Mouse (Mus musculus) heart, postnatal 10 days (tissue): ENCODE measurements around the gene Lyve1. TPM values are rescaled to one million over a fixed set of nuclear protein-coding genes. Genes with fewer than 3 reads are reported as not detected.

Experiments used
- DNase-seq, 2 experiments: peaks; one replicate each; pipeline ENCODE4 v3.0.0; 2021
- intact Hi-C: fragments of 180-260 bp; cut with DNase I; formaldehyde crosslinking; loops from one replicate; pipeline ENCODE4 v1.15.1; 2025
- total RNA-seq, 2 experiments: library from RNA; stranded (reverse); gene quantifications; 2 replicates each; pipeline ENCODE4 v1.2.3; 2021

Lyve1 gene
- total RNA-seq, 2 experiments from 2014 or later = 9.6 to 18.9 TPM

DNA sequence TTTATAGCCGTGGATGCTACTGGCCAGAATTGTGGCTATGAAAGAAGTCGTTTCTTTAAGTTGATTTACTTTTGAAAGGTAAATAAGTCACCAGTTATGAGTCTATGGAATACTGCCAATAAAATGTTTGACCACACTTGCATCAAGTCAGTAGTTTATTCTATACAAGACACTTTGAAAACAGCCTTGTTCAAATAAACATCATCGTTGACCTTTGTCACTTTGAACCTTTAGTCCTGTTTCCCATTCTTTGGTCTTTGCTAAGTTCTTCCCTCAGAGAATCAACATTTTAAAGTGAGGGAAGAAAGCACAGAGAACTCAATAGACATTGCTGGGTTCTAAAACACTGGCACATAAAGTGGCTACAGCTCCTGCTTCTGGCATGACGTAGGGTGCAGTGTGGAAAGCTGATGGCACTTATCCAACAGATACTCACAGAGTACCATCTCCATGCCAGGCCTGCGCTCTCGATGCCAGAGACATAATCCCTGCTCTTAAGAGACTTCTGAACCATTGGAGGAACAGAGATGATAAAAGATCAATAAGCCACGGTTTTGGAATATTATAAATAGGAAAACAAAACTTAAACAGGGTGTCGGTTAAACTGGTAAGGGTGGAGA is 8.0 kb downstream of the Lyve1 start:
- intact Hi-C loops = no loop called here

DNA sequence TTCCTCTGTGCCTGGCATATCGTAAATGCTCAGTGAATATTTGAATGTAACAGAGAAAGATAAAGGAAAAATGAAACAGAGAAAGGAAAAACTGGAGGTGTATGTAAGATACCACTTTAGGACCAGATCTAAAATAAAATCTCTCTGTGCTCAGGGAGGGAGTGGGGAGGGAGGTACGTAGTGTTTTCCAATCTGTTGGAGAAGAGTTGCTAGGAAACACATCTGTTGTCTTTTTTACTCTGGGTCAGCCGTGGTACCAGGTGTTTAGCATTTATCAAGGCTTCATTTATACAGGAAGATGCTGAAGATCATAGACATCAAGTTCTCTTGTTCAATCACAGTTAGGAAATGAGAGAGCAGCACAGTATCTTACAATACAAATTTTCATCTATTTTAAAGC is 8.5 kb downstream of the Lyve1 start:
- intact Hi-C loops = no loop called here
- no peak for DNase-seq

More for the DNA sequence above, 8.0 kb downstream of the Lyve1 start:
- DNase-seq = peak; percentile 45 to 49

DNA sequence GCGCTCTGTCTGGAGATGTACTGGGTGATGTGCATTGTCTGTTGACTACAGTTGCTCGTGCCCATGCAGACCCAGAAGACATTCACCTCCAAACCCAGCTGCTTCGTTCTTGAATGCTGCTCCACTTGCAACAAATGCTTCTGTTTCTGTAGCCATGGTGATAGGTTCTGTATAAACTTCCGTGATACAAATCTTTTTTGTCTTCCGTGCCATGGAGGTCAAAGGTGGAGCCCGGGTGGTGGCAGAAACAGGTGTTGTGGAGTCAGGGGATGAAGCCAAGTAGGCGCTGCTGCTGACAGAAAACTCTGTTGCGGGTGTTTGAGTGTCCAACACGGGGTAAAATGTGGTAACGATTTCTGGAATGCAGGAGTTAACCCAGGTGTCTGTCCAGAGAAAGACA is 9.4 kb downstream of the Lyve1 start:
- DNase-seq = no peak
- intact Hi-C loops = no loop called here

DNA sequence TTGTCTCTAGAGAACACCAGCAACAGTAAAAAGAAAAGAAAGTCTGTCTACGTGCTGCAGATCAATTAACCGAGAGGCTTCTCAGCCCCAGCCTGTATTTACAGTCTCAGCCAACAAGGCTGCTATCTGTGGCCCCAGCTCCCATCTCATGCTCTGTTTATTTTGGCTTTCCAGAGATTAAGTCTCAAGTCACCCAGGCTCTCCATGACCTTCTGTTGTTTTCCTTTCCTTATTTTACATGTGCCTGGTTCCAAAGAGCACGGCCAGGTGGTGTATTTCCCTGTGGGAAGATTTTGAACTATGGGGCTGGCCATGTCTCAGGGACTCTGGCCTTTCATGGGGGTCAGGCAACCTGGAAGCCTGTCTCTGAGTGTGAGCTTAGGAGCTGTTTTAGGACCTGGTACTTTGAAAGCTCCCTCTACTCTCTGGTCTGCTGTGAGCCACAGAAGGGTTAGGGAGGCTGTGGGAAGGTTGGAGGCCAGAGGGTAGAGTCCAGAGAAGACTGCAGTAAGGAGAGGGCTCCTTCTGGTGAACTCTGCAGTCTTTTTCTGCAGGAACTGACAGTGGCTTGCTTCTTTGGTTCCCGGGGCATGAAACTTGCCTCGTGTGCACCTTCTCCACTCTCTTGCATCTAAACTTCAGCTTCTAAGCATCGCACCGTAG is 11.4 kb downstream of the Lyve1 start:
- DNase-seq = no peak
- intact Hi-C loops = no loop called here

DNA sequence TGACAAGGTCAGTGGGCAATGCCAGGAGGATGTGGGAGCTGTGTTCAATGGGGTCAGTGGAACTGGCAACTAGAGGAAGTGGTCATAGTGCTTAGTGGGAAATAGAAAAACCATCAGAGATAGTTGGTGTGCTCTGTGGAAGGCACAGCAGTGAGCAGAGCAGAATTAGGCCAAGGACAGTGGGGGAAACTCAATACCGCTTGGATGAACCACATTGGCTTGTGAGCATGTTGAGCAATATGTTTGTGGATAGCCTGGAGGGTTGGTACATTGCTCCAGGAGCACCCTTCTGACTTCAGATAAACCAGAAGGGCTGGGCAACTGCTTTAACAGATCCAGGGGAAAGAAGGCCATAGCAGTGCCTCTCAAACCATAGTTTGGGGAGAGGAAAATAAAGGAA is 14.7 kb downstream of the Lyve1 start:
- no peak for DNase-seq

DNA sequence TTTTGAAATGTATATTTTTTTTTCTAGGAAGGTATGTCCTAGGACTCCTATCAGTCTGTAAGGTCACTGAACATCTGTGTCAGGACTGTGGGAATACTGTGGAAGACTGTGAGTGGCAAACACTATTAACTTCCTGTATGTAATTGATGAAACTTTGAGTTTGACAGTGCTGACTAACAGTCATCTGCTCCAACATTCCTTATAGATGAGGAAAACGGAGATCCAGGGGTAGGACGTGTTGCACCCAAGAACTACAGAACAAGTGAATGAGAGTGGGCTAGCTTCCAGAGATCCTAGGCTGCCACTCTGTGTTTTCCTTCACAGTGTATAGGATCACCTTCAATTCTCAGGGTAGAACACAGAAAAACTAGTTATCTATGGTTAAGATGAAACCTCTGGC is 15.7 kb downstream of the Lyve1 start:
- intact Hi-C loops = no loop called here
- DNase-seq = no peak

More for the DNA sequence above, 14.7 kb downstream of the Lyve1 start:
- intact Hi-C loops = no loop called here

DNA sequence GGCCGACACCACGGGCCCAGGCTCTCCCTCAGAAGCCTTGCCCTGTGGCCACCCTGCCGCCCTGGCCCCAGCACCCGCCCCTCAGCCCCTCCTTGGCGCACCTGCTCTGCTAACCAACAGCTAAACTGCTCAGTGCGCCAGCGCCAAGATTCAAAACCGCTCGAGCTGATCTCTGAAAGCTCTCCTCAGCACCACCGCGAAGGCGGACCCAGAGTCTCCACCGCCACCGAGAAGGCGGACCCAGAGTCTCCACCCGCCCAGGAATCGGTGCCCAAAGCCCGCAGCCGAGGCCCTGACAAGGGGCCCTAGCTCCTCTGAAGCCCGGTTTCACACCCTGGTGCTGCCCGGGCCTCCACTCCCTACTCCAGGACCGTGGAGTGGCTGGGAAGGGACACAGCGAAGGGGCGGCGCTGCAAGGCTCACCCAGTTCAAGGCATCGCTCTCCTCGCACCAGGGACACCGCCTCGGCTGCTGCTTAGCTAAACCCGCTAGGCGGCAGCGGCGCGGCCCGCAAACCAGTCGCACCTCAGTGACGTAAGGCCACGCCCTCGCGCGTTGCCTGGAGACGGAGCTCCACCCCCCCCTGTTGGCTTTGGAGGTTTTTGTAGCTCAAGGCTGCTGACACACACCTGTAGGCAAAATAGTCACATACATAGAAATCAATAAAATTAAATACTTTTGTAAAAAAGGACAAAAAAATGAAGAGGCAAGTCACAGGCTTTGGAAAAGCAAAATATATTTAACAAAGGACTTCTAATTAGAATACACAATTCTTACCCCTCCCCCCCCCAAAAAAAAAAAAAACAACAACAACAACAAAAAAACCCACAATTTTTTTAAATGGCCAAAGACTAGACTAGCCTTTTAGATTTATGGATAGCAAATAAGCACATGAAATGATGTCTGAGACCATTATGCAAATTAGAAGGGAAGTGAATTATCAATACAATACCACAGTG is 18.8 kb downstream of the Lyve1 start, which contains the start of gene Rnf141:
Gene Rnf141 (minus strand): TSS at position 542 of the 959 bp plus-strand sequence.
- intact Hi-C loops = no loop called here

DNA sequence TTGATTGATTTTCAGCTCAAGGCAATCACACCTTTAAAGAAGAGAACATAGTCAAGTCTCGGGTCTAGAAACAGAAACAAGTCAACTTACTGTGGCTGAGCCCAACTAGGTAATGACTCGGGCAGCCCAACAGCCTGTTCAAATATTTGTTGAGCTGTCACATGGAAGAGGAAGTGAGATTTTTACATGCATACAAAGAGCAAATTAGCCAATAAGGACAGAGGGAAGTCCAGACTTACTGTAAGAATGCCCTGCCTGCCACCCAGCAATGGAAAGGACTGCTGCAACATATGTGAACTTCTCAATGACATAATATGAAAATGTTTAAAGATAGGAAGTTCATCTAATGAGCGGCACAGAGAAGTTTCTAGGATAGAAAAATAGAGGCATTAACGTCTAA is 22.7 kb downstream of the Lyve1 start:
- intact Hi-C loops = no loop called here
- DNase-seq = no peak

More for the DNA sequence above, 18.8 kb downstream of the Lyve1 start, which contains the start of gene Rnf141:
- peak; percentile 94 for DNase-seq

DNA sequence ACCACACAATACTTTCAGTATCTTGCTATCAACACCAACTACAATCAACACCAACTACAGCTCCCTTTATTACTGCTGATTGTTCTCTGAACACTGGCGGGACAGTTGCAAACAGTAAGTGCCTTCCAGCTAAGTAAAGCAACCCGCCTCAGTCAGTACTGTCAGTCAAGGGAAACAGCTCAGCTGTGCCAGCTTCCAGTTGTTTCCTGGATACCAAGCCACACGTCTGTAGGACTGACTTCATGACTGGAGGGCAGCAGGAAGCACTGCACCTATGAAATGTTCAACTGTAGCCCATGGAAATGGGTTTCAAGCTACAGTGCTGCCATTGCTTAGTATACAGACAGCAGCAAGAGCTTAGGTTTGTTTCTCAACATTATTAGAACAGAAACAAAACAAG is 28.5 kb downstream of the Lyve1 start:
- intact Hi-C loops = no loop called here
- no peak for DNase-seq

DNA sequence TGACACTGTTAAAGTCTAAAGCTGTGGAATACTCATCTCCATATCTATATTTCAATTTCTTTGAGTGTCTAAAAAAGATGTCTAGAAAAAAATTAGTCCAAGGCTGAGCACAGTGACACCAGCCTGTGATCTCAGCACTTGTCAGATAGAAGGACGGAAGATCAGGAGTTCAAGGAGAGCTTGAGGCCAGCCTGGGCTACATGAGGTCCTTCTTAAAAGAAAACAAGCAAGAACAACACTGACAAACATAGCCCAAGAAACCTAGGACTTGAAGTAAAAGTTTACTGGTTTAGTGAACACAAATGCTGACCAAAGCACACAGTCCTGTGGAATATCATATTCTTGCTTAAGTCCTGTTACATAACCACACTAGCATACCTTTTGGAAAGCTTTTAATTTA is 29.0 kb downstream of the Lyve1 start:
- intact Hi-C loops = no loop called here
- no peak for DNase-seq

DNA sequence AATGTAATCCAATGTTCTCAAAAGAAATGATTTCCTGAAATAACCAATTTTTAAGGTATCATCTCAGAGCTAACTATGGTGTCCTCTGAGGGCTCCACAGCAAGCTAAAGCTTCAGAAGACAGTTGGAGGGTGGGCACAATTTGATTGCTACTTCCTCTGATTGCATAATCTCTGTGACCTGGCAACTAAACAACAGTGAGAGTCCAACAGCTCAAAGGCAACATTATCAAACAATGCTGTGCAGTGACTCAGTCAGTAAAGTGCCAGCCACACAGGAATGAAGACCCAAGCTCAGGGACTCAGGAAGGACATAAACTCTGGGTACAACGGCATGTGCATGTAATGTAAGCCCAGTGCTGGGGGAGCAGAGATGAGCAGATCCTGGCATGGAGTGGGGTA is 30.0 kb downstream of the Lyve1 start:
- no peak for DNase-seq
- intact Hi-C loops = no loop called here

DNA sequence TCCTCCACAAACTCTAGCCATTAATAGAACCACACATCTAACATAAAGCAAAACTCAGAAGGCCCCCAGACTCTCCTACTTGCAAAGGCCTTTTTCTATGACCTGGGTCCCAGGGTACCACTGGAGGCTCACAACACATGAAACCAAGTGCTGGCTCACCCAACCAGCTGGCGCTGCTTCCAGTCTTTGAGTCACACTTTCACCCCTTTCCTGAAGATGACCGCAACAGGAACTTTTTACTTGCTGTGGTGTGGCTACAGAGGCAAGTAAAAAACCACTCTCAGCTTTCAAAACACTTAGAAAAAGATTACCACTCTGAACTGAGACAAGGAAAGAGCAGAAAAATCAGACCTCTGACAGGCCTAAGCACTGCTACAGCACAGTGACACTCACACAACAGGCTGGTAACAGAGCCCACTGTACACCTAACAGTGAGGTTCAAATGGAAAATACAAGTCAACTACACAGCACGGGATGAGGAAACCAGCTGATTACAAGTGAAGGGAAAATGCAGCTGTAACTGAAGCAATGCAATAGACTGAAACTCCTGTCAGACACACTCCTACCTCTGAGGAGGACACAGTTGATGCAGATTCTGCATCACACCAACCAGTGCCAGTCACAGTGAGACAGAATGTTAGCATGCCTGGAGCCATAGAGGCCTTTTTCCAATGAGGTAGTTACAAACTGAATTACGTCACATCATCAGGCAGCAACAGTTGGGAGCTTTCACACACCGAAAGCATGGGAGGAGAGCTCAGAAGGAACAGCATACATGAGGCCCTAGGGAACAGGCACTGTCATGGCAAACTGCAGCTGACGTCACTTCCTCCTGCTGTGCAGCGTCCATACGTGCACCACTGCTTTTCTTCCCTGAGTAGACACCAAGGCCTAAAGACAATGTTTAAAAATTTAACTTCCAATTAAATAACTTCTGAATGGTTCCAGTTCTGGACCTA is 38.8 kb downstream of the Lyve1 start:
- no peak for DNase-seq

DNA sequence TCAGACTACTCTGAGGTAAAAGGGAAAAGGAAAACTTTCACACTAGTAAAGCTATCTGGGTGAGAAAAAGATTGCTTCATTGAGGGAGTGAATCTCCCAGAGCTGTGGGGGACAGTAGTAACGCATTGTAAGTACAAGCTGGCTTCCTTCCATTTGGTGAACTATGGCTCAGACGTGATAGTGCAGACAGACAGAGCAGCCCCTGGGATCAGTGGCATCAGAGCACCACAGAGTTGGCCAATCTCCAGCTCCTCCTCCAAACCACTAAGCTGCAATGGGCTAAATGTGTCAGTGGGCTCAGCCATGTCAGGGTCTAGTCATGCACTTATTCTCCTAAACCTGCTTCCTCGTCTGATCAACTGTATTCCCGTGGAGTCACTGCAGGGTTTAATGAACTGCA is 39.4 kb downstream of the Lyve1 start:
- no peak for DNase-seq
- intact Hi-C loops = no loop called here

More for the DNA sequence above, 38.8 kb downstream of the Lyve1 start:
- intact Hi-C loops = no loop called here

DNA sequence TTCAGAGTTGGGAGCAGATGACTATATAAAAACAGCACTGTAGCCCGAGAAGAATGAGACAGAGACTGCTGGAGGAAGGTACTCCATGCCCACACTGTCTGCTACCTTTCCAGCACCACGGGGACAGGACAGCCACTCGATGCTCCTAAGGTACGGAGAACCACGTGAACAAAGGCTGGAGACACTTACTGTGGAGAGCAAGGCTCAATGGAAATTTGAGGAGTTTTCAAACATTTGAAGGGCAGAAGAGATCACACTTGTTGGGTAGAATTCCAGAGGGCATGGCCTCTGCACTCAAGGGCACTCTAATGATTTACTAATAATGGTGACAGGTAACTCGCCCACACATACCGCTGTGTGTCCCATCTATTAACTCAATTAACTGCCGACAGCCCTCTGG is 40.0 kb downstream of the Lyve1 start:
- intact Hi-C loops = no loop called here
- DNase-seq = no peak

DNA sequence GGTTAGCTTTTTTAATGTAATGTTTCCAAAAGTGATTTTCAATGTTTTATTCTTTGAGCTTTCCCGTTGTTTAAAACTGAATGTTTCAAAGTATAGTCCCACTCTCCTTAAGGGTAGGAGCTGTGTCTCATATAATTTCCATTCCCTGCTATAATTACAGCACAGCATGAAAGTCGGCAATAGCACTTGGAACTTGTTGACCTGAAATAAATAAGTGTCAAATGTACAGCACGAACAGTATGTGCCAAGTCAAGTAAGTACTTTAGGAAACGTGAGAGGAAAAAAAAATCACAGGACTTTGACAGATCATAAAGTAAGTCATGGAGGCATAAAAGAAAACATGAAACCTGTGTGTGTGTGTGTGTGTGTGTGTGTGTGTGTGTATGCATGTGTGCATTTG is 41.0 kb downstream of the Lyve1 start:
- DNase-seq = no peak
- intact Hi-C loops = no loop called here

DNA sequence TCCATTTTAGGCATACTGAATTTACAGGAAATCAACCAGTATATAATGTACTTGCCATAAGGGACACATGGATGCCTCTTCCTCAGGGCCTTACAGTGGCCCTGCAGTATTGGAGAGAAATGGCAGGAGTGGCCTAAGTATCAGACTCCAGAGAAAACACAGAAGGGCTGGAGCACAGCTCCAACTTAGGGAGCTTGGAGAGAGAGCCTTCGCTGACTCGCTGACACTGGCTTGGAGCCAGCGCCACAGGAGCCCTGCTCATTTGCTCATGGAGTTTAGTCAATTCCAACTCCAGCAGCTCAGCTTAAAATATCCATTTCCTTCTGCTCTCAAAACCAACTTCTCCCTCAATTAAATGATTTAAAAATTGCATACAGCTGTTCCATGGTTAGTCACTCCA is 41.4 kb downstream of the Lyve1 start:
- intact Hi-C loops = no loop called here
- peak; percentile 61 to 75 for DNase-seq

DNA sequence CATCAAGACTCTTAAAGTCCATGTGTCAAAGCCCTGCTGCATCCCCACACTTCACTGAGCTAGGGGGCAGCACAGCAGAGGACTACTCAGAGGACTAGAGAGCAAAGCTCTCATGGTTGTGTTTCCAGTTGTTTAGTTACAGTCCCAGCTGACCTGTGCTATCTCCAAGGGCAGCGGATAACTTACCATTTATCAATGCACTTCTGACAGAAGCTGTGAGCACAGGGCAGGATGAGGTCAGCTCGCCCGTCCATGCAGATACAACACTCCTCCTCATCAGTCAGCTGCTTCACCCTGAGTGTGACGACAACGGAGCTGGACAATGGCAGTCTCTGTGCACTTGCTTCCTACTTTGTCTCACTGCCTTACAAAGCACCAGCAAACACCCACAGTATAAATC is 42.0 kb downstream of the Lyve1 start:
- intact Hi-C loops = no loop called here
- peak; percentile 43 to 45 for DNase-seq

DNA sequence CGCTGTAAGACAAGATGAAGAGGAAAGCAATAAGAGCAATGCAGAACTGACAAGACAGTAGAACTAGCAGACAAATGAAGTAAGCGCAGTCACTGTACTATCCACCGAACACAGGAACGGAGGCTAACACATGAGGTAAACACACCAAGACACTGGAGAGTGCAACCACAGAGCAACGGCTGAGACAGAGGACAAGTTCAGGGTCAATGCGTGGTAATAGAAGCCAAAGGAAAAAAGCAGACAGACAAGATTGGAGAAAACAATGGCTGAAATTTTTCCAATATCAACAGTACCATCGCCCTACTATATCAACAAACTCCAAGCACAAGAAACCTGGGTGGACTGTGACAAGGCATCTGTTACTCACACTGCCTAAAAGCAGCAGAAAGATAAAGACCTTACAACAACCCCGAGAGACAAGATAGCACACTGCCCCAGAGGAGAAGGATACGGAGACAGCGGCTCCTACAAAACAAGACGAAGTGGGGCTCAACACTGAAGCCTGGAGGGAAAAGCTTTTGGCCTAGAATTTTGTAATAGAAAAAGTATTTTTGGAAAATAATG is 44.2 kb downstream of the Lyve1 start:
- intact Hi-C loops = no loop called here
- no peak for DNase-seq

DNA sequence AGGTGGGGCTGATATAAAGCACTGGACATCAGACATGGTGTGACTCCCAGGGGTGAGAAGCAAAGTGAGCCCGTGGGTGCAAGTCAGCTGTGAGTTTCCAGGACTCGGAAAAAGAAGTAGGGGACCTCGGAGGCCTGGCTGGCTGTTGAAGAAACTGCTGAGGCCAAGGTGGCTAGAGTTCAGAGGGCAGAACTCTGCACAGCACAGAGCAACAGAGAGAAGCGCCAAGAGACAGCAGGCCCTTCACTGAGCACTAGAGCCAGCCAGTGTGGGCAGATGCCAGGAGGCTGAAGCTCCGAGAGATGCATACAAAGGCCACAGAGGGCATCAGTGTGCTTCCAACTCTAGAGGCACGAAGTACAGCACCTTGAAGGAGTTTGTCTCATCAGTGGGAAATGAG is 44.8 kb downstream of the Lyve1 start:
- intact Hi-C loops = no loop called here
- DNase-seq = peak; percentile 57 to 64

DNA sequence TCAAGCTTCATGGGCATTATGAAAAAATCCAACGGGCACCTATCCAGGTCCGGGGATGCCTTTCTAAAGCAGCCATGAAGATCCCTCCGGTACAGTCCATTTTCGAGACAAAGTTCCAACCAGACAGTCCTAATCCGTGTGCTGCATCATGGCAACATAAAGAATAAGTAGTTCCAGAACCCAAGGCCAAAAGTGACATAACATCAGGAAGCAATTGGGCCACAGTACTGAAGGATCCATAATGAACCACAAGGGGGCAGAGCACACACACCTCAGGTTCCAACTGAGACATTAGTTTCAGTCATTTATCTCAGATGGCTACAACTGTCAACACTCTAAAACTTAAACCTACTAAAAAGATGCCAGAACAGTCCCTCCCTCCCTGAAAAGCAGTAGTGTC is 47.0 kb downstream of the Lyve1 start:
- intact Hi-C loops = loop anchor here (1.0 kb wide), 2 partner anchors 114 to 199 kb away; no protein-coding TSS in a partner anchor
- DNase-seq = peak; percentile 72 to 76
